Mouse (Mus musculus) intestine, embryonic 16.5 days (tissue): ENCODE results near the gene Icam2. TPM values are rescaled to one million over a fixed set of nuclear protein-coding genes. Genes with fewer than 3 reads are reported as not detected.
A peak's percentile ranks its signal among the peaks of the same experiment; 100 is the strongest.
"Not testable (repeated sequence)": the region's sequence is repeated elsewhere in the genome, so short reads cannot be mapped to it uniquely, and the experiment has no call there.

ENCODE experiments used
- ATAC-seq: fragments of 200-750 bp; cut with Nextera tagmentation; 2 replicates; pipeline ENCODE4 v1.8.0; 2017; ENCODE audit warnings: moderate TSS enrichment, moderate library complexity
- H3K27ac ChIP-seq: fragments of 300-500 bp; sonication (generic); 2 replicates; pipeline ENCODE4 v1.5.1; 2014; ENCODE audit warnings: mild to moderate bottlenecking, low read length
- H3K27me3 ChIP-seq: fragments of 300-500 bp; sonication (generic); replicated peaks from 2 replicates; pipeline ENCODE4 v1.6.1; 2014; ENCODE audit warnings: low read length, control low read depth, mixed read lengths; ENCODE audit not compliant: control insufficient read depth, insufficient read depth
- H3K36me3 ChIP-seq: fragments of 300-500 bp; sonication (generic); 2 replicates; pipeline ENCODE4 v1.6.1; 2014; ENCODE audit warnings: low read length, control low read depth; ENCODE audit not compliant: control insufficient read depth, insufficient read depth
- H3K4me1 ChIP-seq: fragments of 300-500 bp; sonication (generic); 2 replicates; pipeline ENCODE4 v1.6.1; 2014; ENCODE audit warnings: low read length, control low read depth, mixed read lengths; ENCODE audit not compliant: control insufficient read depth, insufficient read depth
- H3K4me2 ChIP-seq: fragments of 300-500 bp; sonication (generic); 2 replicates; pipeline ENCODE4 v1.6.1; 2014; ENCODE audit warnings: low read depth, low read length, control low read depth
- H3K4me3 ChIP-seq: fragments of 300-500 bp; sonication (generic); 2 replicates; pipeline ENCODE4 v1.5.1; 2014; ENCODE audit warnings: mild to moderate bottlenecking, low read length
- H3K9ac ChIP-seq: fragments of 300-500 bp; sonication (generic); 2 replicates; pipeline ENCODE4 v1.6.1; 2014; ENCODE audit warnings: low read depth, low read length
- H3K9me3 ChIP-seq: fragments of 300-500 bp; sonication (generic); 2 replicates; pipeline ENCODE4 v1.6.1; 2016; ENCODE audit warnings: low read length, control low read depth; ENCODE audit not compliant: control insufficient read depth
- WGBS: fragments of 180-500 bp; shearing (Covaris S2); extraction: QIAGEN DNeasy Blood & Tissue Kit; methylation state at CpG from one replicate; pipeline ENCODE4 v1.1.7; 2014; 5-methylcytosine and 5-hydroxymethylcytosine counted together
- polyA plus RNA-seq: library from polyadenylated mRNA; unstranded; fragments of >200 nt; fragmentation: Nextera tagmentation; extraction: Ambion mirVana; gene quantifications from 2 replicates; pipeline ENCODE4 v1.2.1, GENCODE M21; 2015

The Icam2 gene
- polyA plus RNA-seq, 1 experiment from 2014 or later, result 40.5 TPM

GRCm38 (mm10) chr11:106397656-106398055 lies 9.8 kb upstream of the Icam2 start:
- WGBS, result 88% methylated on average over 3 of the region's 3 CpGs
- H3K4me2 ChIP-seq, result no peak overlapping the region
- H3K36me3 ChIP-seq, result no peaks in the 10 kb centered on the region
- no peak overlapping the region for H3K9ac ChIP-seq
- no peak overlapping the region for H3K27ac ChIP-seq
- no peaks in the 10 kb centered on the region for H3K27me3 ChIP-seq
- no peak for ATAC-seq
- H3K9me3 ChIP-seq, result no peaks in the 10 kb centered on the region
- H3K4me1 ChIP-seq, result no peaks in the 10 kb centered on the region
- H3K4me3 ChIP-seq, result no peak overlapping the region

GRCm38 (mm10) chr11:106394055-106394454 lies 6.2 kb upstream of the Icam2 start:
- not testable (repeated sequence) for H3K4me3 ChIP-seq, H3K9me3 ChIP-seq, H3K4me2 ChIP-seq, H3K9ac ChIP-seq, H3K36me3 ChIP-seq, ATAC-seq, H3K27me3 ChIP-seq, H3K4me1 ChIP-seq, H3K27ac ChIP-seq
- 75% methylated on average over 2 of the region's 2 CpGs for WGBS

DNA sequence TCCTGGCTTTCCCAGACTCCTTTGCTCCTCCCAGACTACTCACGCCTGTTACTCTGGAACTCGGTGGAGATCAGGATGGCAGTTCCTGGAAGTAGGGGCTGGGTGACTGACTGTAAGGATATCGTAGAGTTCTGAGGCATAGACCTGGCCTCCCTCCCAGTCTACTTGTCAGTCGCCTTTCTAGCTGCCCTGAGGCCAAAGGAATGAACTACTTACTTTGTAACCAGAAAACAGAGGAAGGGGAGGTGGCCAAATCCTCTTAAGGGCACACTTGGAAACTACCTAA lies 5.4 kb upstream of the Icam2 start:
- H3K9ac ChIP-seq, result no peak overlapping the region
- 64% methylated on average over 4 of the region's 4 CpGs for WGBS
- no peaks in the 10 kb centered on the region for H3K36me3 ChIP-seq
- H3K4me1 ChIP-seq, result no peaks in the 10 kb centered on the region; the same call in 1 of the 2 replicates
- H3K4me3 ChIP-seq, result no peak overlapping the region
- no peaks in the 10 kb centered on the region for H3K27me3 ChIP-seq
- no peak overlapping the region for H3K4me2 ChIP-seq
- ATAC-seq, result no peak
- H3K27ac ChIP-seq, result no peak overlapping the region
- H3K9me3 ChIP-seq, result no peaks in the 10 kb centered on the region

- H3K27ac ChIP-seq, result no peak overlapping the region
- 59% methylated on average over 7 of the region's 7 CpGs for WGBS
- H3K27me3 ChIP-seq, result no peaks in the 10 kb centered on the region
- no peaks in the 10 kb centered on the region for H3K9me3 ChIP-seq
- H3K9ac ChIP-seq, result no peak overlapping the region
- no peaks in the 10 kb centered on the region for H3K36me3 ChIP-seq
- H3K4me3 ChIP-seq, result no peak overlapping the region
- no peaks in the 10 kb centered on the region; the same call in 1 of the 2 replicates for H3K4me1 ChIP-seq
- peak; percentile 53; the same call in 1 of the 2 replicates for ATAC-seq
- no peak overlapping the region for H3K4me2 ChIP-seq
These were observed 4.9 kb upstream of the Icam2 start for GRCm38 (mm10) chr11:106392597-106393330.

GRCm38 (mm10) chr11:106391546-106392188 lies 3.8 kb upstream of the Icam2 start:
- Histone ChIP-seq H3K27ac (no peak overlapping the region), H3K4me3 (no peak overlapping the region), H3K9ac (no peak overlapping the region), H3K36me3 (no peaks in the 10 kb centered on the region), H3K4me1 (no peaks in the 10 kb centered on the region; the same call in 1 of the 2 replicates), H3K4me2 (no peak overlapping the region), H3K27me3 (no peaks in the 10 kb centered on the region), H3K9me3 (no peaks in the 10 kb centered on the region)
- WGBS, result 30% methylated on average over 6 of the region's 6 CpGs
- ATAC-seq, result peak; percentile 51

- Histone ChIP-seq H3K4me1 (no peaks in the 10 kb centered on the region; the same call in 1 of the 2 replicates), H3K36me3 (no peaks in the 10 kb centered on the region), H3K4me2 (no peak overlapping the region), H3K27me3 (no peaks in the 10 kb centered on the region), H3K27ac (no peak overlapping the region), H3K9me3 (no peaks in the 10 kb centered on the region), H3K9ac (no peak overlapping the region), H3K4me3 (no peak overlapping the region)
- no peak for ATAC-seq
- 34% methylated on average over 3 of the region's 3 CpGs for WGBS
These were observed 2.9 kb upstream of the Icam2 start for GRCm38 (mm10) chr11:106390757-106391156.

DNA sequence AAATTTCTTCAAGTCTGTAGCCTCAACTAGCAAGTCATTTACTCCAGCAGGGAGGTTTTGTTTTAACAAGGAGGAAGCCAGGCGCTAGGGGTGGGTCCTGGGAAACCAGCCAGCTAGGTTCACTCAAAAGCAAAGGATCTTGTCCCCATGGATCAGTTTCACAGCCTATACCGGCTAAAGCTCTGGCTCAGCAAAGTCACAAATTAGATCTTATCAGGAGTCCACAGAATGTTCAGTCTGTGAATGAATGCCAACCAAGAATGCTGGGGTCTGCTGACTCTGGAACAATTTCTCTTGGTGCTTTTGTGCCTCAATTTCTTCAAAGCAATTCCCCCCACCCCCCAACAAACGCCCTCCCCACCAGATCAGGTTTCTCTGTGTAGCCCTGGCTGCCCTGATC lies 1.7 kb upstream of the Icam2 start:
- Histone ChIP-seq H3K9me3 (no peaks in the 10 kb centered on the region), H3K9ac (no peak overlapping the region), H3K27ac (no peak overlapping the region), H3K4me3 (no peak overlapping the region), H3K36me3 (no peaks in the 10 kb centered on the region), H3K4me2 (no peak overlapping the region), H3K4me1 (no peaks in the 10 kb centered on the region; the same call in 1 of the 2 replicates), H3K27me3 (no peaks in the 10 kb centered on the region)
- ATAC-seq, result no peak
- 29% methylated on average over 3 of the region's 3 CpGs for WGBS

- Histone ChIP-seq H3K4me3 (no peak overlapping the region), H3K27ac (no peak overlapping the region), H3K9ac (no peak overlapping the region)
These were observed 855 bp downstream of the Icam2 start for GRCm38 (mm10) chr11:106387020-106387419.

DNA sequence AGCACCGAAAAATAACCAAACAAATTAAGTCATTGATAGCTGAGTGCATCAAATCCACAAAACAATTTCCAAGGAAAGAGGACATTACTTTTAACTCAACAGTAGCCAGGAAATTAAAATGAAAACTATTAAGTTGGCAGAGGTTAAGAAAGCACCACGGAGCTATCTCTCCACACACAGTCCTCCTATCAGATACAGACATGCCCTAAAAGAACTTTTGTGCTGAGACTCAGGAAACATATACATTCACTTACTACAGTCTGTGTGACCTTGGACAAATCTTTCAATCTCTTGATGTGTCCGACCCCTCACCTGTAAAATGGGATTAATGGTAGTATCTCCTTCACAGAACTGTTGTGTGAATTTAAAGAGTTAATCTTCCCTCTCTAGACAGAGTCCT lies 1.5 kb downstream of the Icam2 start:
- Histone ChIP-seq H3K9ac (no peak overlapping the region), H3K4me2 (no peak overlapping the region), H3K4me1 (no peaks in the 10 kb centered on the region; the same call in 1 of the 2 replicates), H3K4me3 (no peak overlapping the region), H3K27me3 (no peaks in the 10 kb centered on the region), H3K27ac (no peak overlapping the region), H3K36me3 (no peaks in the 10 kb centered on the region), H3K9me3 (no peaks in the 10 kb centered on the region)
- WGBS, result 85% methylated on average over 3 of the region's 3 CpGs
- ATAC-seq, result no peak

More at GRCm38 (mm10) chr11:106387020-106387419, 855 bp downstream of the Icam2 start:
- Histone ChIP-seq H3K4me2 (no peak overlapping the region), H3K9me3 (no peaks in the 10 kb centered on the region), H3K36me3 (no peaks in the 10 kb centered on the region), H3K27me3 (no peaks in the 10 kb centered on the region), H3K4me1 (no peaks in the 10 kb centered on the region; the same call in 1 of the 2 replicates)
- WGBS, result 70% methylated on average over 6 of the region's 6 CpGs
- ATAC-seq, result no peak
